Mouse (Mus musculus) midbrain, postnatal 0 days (tissue): ENCODE measurements around the gene Cyp2j6. TPM values are rescaled to one million over a fixed set of nuclear protein-coding genes. Genes with fewer than 3 reads are reported as not detected.
A peak's percentile ranks its signal among the peaks of the same experiment; 100 is the strongest.

Experiments used
- ATAC-seq: fragments of 200-750 bp; cut with Nextera tagmentation; 2 replicates; pipeline ENCODE4 v1.8.0; 2017; ENCODE audit warnings: moderate number of reproducible peaks, mild to moderate bottlenecking, moderate TSS enrichment, moderate library complexity; ENCODE audit not compliant: low FRiP score
- DNase-seq: peaks from one replicate; pipeline ENCODE4 v3.0.0-alpha.2; 2015; ENCODE audit warnings: low spot score
- H3K27ac ChIP-seq: fragments of 300-500 bp; sonication (generic); 2 replicates; pipeline ENCODE4 v1.5.1; 2014; ENCODE audit warnings: low read depth, mild to moderate bottlenecking, low read length, mixed read lengths
- H3K27me3 ChIP-seq: fragments of 300-500 bp; sonication (generic); 2 replicates; pipeline ENCODE4 v1.6.1; 2014; ENCODE audit warnings: low read length, control low read depth, mixed read lengths; ENCODE audit not compliant: insufficient read depth
- H3K36me3 ChIP-seq: fragments of 300-500 bp; sonication (generic); 2 replicates; pipeline ENCODE4 v1.6.1; 2014; ENCODE audit warnings: low read length, control low read depth, mixed read lengths; ENCODE audit not compliant: insufficient read depth
- H3K4me1 ChIP-seq: fragments of 300-500 bp; sonication (generic); 2 replicates; pipeline ENCODE4 v1.6.1; 2014; ENCODE audit warnings: mild to moderate bottlenecking, control low read depth, antibody characterized with exemption, low read length, mixed read lengths; ENCODE audit not compliant: insufficient read depth
- H3K4me2 ChIP-seq: fragments of 300-500 bp; sonication (generic); 2 replicates; pipeline ENCODE4 v1.6.1; 2014; ENCODE audit warnings: low read depth, mild to moderate bottlenecking, low read length, mixed read lengths; ENCODE audit not compliant: poor library complexity, severe bottlenecking
- H3K4me3 ChIP-seq: fragments of 300-500 bp; sonication (generic); 2 replicates; pipeline ENCODE4 v1.5.1; 2014; ENCODE audit warnings: low read depth, mild to moderate bottlenecking, low read length, moderate library complexity
- H3K9ac ChIP-seq: fragments of 300-500 bp; sonication (generic); replicated peaks from 2 replicates; pipeline ENCODE4 v1.6.1; 2014; ENCODE audit warnings: mild to moderate bottlenecking, low read length, moderate library complexity, mixed read lengths; ENCODE audit not compliant: poor library complexity, severe bottlenecking
- H3K9me3 ChIP-seq: fragments of 300-500 bp; sonication (generic); 2 replicates; pipeline ENCODE4 v1.6.1; 2016; ENCODE audit warnings: low read length, control low read depth
- CTCF ChIP-seq: IDR thresholded peaks from 2 replicates; pipeline ENCODE4 v1.5.1; 2016; ENCODE audit warnings: antibody characterized with exemption, mild to moderate bottlenecking
- WGBS: fragments of 180-500 bp; shearing (Covaris S2); extraction: QIAGEN DNeasy Blood & Tissue Kit; methylation state at CpG from one replicate; pipeline ENCODE4 v1.1.7; 2014; 5-methylcytosine and 5-hydroxymethylcytosine counted together
- polyA plus RNA-seq: library from polyadenylated mRNA; unstranded; fragments of >200 nt; fragmentation: Nextera tagmentation; extraction: Ambion mirVana; gene quantifications from 2 replicates; pipeline ENCODE4 v1.2.1, GENCODE M21; 2015
- total RNA-seq: library from RNA; depleted of rRNA; stranded (reverse); fragments of >200 nt; gene quantifications from 2 replicates; pipeline ENCODE4 v1.2.3, GENCODE M21; 2014; rRNA removed

Gene Cyp2j6
- total and polyA plus RNA-seq, 2 experiments from 2014 or later, result 8.6 to 9.5 TPM

GRCm38 (mm10) chr4:96545976-96546375 lies 7.5 kb downstream of the Cyp2j6 start:
- WGBS, result 47% methylated on average over 1 of the region's 1 CpGs
- Histone ChIP-seq H3K4me1 (no peaks in the 10 kb centered on the region), H3K9ac (no peak overlapping the region), H3K27ac (no peak overlapping the region), H3K4me2 (no peak overlapping the region), H3K9me3 (no peaks in the 10 kb centered on the region), H3K4me3 (no peak overlapping the region), H3K36me3 (no peaks in the 10 kb centered on the region), H3K27me3 (no peaks in the 10 kb centered on the region)
- ATAC-seq (peak; percentile 44; the same call in 1 of the 2 replicates), DNase-seq (peak; percentile 36)
- no peak for TF ChIP-seq CTCF

- no peak for ATAC-seq
- no peak overlapping the region for H3K9ac ChIP-seq
- H3K9me3 ChIP-seq, result no peaks in the 10 kb centered on the region
- 25% methylated on average over 1 of the region's 1 CpGs for whole genome bisulfite sequencing
- TF ChIP-seq CTCF, result peak; percentile 45
- H3K27me3 ChIP-seq, result no peaks in the 10 kb centered on the region
- no peak overlapping the region for H3K27ac ChIP-seq
- no peaks in the 10 kb centered on the region for H3K4me1 ChIP-seq
- no peak overlapping the region for H3K4me3 ChIP-seq
- peak; percentile 19 for DNase-seq
- no peaks in the 10 kb centered on the region; the same call in 1 of the 2 replicates for H3K36me3 ChIP-seq
- no peak overlapping the region for H3K4me2 ChIP-seq
Observed at GRCm38 (mm10) chr4:96525772-96526171, 27.7 kb downstream of the Cyp2j6 start.

- no peaks in the 10 kb centered on the region for H3K4me1 ChIP-seq
- H3K4me2 ChIP-seq, result no peak overlapping the region
- no peaks in the 10 kb centered on the region for H3K27me3 ChIP-seq
- DNase-seq (no peak), ATAC-seq (no peak)
- TF ChIP-seq CTCF, result no peak
- no peaks in the 10 kb centered on the region for H3K9me3 ChIP-seq
- no peak overlapping the region for H3K27ac ChIP-seq
- peaks cover 6% of the 10 kb centered on the region; the same call in 1 of the 2 replicates for H3K36me3 ChIP-seq
- H3K9ac ChIP-seq, result no peak overlapping the region
- no peak overlapping the region for H3K4me3 ChIP-seq
- 90% methylated on average over 2 of the region's 2 CpGs for WGBS
Observed at GRCm38 (mm10) chr4:96522256-96522655, 31.2 kb downstream of the Cyp2j6 start.

GRCm38 (mm10) chr4:96510083-96510482 lies 43.4 kb downstream of the Cyp2j6 start:
- ATAC-seq, result no peak

GRCm38 (mm10) chr4:96507286-96507685 lies 46.2 kb downstream of the Cyp2j6 start, which contains the start of gene Cyp2j8:
Cyp2j8 (minus strand) TSS chr4:96507386.
- H3K36me3 ChIP-seq, result no peaks in the 10 kb centered on the region
- H3K9ac ChIP-seq, result no peak within 1 kb of the TSS
- no peak for TF ChIP-seq CTCF
- DNase-seq (no peak), ATAC-seq (no peak)
- H3K4me2 ChIP-seq, result no peak within 1 kb of the TSS
- no peaks in the 10 kb centered on the region for H3K9me3 ChIP-seq
- no peak within 1 kb of the TSS for H3K4me3 ChIP-seq
- H3K27ac ChIP-seq, result no peak within 1 kb of the TSS
- H3K4me1 ChIP-seq, result no peaks in the 10 kb centered on the region
- H3K27me3 ChIP-seq, result no peaks in the 10 kb centered on the region
- 85% methylated on average over 1 of the region's 1 CpGs for WGBS

More at GRCm38 (mm10) chr4:96510083-96510482, 43.4 kb downstream of the Cyp2j6 start:
- H3K9ac ChIP-seq, result no peak overlapping the region
- no peak overlapping the region for H3K27ac ChIP-seq
- H3K27me3 ChIP-seq, result no peaks in the 10 kb centered on the region
- no peak for TF ChIP-seq CTCF
- H3K4me1 ChIP-seq, result no peaks in the 10 kb centered on the region
- no peak overlapping the region for H3K4me2 ChIP-seq
- no peaks in the 10 kb centered on the region for H3K9me3 ChIP-seq
- no peak for DNase-seq
- H3K4me3 ChIP-seq, result no peak overlapping the region
- WGBS, result 91% methylated on average over 3 of the region's 3 CpGs
- no peaks in the 10 kb centered on the region for H3K36me3 ChIP-seq

Other genes starting within 250 kb of the Cyp2j6 start
- not detected in 2 replicates for gene Cyp2j11, start 205.0 kb downstream of the Cyp2j6 start, total RNA-seq
- gene Cyp2j11, start 205.0 kb downstream of the Cyp2j6 start, polyA plus RNA-seq, result not detected in 2 replicates
- 0.14 TPM in 1 of 2 replicates, not detected in the other for gene Cyp2j8, start 46.3 kb downstream of the Cyp2j6 start, total RNA-seq
- 0.14 TPM in 1 of 2 replicates, not detected in the other for gene Cyp2j8, start 46.3 kb downstream of the Cyp2j6 start, polyA plus RNA-seq
- 14.4 and 21.4 TPM in 2 replicates for gene Cyp2j9, start 37.9 kb upstream of the Cyp2j6 start, total RNA-seq
- gene Cyp2j9, start 37.9 kb upstream of the Cyp2j6 start, polyA plus RNA-seq, result 12.8 and 18.1 TPM in 2 replicates
- not detected in 2 replicates for gene Cyp2j5, start 110.5 kb upstream of the Cyp2j6 start, total RNA-seq
- gene Cyp2j5, start 110.5 kb upstream of the Cyp2j6 start, polyA plus RNA-seq, result not detected in 2 replicates
- not detected in 2 replicates for gene Gm12695, start 231.5 kb upstream of the Cyp2j6 start, total RNA-seq
- not detected in 2 replicates for gene Gm12695, start 231.5 kb upstream of the Cyp2j6 start, polyA plus RNA-seq